Mouse (Mus musculus): ENCODE data around the gene Zfp444.
"Not testable (repeated sequence)": the region's sequence is repeated elsewhere in the genome, so short reads cannot be mapped to it uniquely, and the experiment has no call there.

The Zfp444 gene

GRCm38 (mm10) chr7:6162172-6162571 lies 9.9 kb upstream of the Zfp444 start:
- no peak for DNase-seq

DNA sequence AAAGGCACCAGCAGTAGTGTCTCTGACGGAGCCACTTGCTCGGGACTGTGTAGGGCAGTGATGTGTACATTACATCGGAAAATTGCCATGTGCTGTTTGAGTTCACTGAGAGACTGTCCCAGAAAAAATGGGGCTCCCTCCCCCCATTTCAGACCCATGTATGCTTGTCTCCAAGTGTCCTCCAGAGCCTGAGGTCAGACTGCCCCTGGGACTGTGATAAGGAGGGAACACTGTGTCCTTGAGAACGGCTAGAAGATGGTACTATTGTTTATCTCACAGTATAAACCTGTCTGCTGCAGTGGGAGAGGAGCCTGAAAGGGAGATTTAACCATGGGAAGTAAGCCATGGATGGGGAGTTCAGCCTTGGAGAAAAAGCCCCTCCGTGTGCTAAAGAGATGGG lies 7.4 kb upstream of the Zfp444 start:
- no peak for DNase-seq

- peak in 1 of 2 experiments; percentile 40 for DNase-seq
These were observed 2.6 kb upstream of the Zfp444 start for GRCm38 (mm10) chr7:6169403-6169802.

- DNase-seq: no peak
These were observed 1.6 kb upstream of the Zfp444 start for GRCm38 (mm10) chr7:6170391-6170790.

DNA sequence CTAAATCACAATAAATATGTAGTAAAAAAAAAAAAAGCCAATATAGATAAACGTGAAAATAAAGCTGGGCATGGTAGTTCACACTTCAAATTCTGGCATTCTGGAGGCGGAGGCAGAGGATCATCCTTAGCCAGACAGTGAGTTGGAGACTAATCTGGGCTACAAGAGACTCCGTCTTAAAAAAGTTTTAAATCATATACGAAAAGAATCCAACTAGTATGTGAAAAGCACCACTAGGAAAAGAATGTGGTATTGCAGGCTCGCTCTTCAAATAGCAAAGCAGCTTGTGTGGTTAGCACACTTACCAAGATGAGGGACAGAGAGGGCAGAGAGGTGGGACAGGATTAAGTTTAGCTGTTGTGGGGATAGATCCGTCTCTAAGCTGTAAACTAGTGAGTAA lies 1.2 kb upstream of the Zfp444 start:
- no peak for DNase-seq

DNA sequence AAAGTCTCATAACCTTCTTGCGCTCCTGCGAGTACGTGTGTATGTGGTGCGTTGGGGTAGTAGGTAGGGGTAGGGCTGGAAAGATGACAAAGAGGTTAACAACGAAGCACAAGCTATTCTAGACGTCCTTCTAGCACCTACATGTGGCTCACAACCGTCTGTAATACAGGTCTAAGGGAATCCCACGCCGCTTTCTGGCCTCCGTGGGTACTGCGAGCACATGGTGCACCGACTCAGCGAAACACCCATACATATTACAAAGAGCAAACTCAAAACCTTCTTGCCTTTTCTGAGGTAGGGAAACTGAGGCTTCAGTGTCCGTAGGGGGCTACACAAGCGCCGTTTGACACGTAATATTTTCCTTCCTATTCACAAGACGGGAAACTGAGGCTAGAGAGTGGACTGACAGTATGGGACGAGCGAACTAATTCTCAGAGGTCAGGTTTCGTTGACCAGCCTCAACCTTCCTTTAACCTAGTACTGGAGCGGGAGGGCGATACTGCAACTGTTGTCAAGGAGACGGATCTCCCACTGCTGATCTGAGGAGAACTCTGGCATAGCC lies 501 bp upstream of the Zfp444 start:
- peak; percentile 77 to 82 for DNase-seq

GRCm38 (mm10) chr7:6172674-6173244 lies 733 bp downstream of the Zfp444 start:
- DNase-seq: no peak

GRCm38 (mm10) chr7:6173872-6174271 lies 1.8 kb downstream of the Zfp444 start:
- DNase-seq: no peak

GRCm38 (mm10) chr7:6174365-6174987 lies 2.5 kb downstream of the Zfp444 start:
- not testable (repeated sequence) for DNase-seq

DNA sequence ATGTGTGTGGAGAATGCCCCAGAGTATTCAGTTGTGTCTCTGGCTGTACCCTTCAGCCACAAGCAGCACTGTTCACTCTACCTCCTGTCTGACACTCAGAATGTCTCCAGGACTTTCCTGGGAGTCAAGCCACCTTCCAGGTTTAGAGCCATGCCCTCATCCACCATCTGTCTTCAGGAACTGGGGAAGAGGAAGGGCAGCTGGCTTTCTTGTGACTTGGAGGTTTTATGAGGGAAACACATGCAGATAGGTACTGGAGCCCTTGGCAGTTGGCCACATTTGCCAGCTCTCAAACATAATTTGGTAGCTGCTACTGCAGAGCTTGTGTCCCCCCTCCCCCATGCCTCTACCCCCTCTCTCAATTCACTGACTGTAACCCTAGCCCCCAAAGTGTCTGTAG lies 7.0 kb downstream of the Zfp444 start:
- peak; percentile 36 to 45 for DNase-seq

- DNase-seq: no peak
These were observed 10.9 kb downstream of the Zfp444 start for GRCm38 (mm10) chr7:6182882-6183281.

GRCm38 (mm10) chr7:6183802-6184201 lies 11.8 kb downstream of the Zfp444 start:
- DNase-seq: no peak

- peak; percentile 59 to 61 for DNase-seq
These were observed 12.5 kb downstream of the Zfp444 start for GRCm38 (mm10) chr7:6184521-6184920.

- no peak for DNase-seq
These were observed 13.4 kb downstream of the Zfp444 start for GRCm38 (mm10) chr7:6185391-6185790.

GRCm38 (mm10) chr7:6186176-6186575 lies 14.2 kb downstream of the Zfp444 start:
- no peak for DNase-seq

DNA sequence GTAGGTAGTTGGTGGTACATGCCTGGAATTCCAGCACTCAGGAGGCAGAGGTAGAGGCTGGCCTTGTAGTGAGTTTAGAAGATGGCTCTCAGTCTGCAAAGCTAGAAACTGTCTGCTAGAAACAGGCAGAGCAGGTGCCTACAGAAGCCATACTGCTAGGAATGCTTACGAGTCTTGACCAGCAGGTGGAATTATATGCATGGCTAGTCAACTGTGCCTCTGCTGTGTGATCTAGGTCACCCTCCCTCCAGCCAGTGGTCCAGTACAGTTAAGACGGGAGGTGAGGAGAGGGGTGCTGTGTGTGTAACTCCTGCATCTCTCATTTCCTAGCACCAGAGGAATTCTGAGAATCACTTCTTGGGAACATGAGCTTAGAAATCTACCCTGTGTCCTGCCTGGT lies 14.7 kb downstream of the Zfp444 start:
- DNase-seq: no peak

- peak; percentile 37 to 39 for DNase-seq
These were observed 17.5 kb downstream of the Zfp444 start for GRCm38 (mm10) chr7:6189542-6189941.

GRCm38 (mm10) chr7:6191376-6191775 lies 19.4 kb downstream of the Zfp444 start:
- peak; percentile 88 to 92 for DNase-seq

DNA sequence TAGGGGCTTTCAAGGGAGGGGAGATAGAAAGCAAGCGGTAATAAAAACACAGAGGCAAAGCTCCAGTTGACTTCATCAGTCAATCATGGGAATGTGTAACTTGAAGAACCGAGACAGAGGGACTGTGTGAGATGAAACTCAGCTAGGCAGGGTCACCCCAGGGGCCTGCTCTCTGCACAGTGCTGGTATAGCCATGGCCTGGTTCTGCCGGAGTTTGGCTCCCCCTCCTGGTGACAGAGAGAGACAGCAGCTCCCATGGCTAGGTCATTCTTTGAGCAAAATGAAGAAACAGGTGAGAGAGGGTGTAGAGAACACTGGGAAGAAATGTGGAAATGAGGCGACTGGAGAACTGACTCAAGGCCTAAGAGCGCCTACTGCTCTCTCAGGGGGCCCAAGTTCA lies 22.1 kb downstream of the Zfp444 start:
- DNase-seq: peak; percentile 86 to 88

DNA sequence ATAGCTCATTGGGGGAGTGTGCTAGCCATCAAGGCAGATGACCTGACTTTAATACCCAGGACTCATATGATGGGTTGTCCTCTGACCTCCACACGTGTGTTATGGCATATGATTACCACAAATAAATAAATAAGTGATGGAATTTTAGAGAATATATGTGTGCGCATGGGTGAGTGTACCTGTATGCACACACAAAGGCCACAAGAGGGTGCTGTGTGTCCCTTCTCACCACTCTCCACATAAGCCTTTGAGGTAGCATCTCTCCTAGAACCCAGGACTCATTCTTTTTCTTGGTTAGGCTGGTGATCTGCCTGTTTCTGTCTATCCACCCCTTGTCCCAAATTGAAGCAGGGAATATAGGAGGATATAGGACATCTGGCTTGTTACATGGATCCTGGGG lies 23.8 kb downstream of the Zfp444 start:
- DNase-seq: no peak

- DNase-seq: no peak
These were observed 24.8 kb downstream of the Zfp444 start, which contains the start of gene Galp for GRCm38 (mm10) chr7:6196790-6197189. TSS of gene Galp (plus strand) at chr7:6197090.

DNA sequence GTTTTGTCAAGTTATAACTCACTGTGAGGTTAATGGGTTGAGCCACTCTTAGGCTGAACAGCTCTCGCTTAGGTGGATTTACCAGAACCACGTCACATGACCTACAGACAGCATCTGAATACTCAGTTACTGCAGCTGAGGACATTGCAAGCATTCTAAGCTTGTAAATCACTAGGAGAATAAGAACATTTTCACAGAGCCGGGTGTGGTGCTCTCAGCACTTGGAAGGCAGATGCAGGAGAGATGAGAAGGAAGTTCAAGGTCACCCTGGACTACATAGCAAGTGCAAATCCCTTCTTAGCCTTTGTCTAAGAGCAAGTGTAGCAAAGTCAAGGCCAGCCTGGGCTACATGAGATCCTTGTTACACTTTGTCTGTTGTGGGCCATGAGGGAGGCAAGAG lies 32.2 kb downstream of the Zfp444 start:
- DNase-seq: no peak

DNA sequence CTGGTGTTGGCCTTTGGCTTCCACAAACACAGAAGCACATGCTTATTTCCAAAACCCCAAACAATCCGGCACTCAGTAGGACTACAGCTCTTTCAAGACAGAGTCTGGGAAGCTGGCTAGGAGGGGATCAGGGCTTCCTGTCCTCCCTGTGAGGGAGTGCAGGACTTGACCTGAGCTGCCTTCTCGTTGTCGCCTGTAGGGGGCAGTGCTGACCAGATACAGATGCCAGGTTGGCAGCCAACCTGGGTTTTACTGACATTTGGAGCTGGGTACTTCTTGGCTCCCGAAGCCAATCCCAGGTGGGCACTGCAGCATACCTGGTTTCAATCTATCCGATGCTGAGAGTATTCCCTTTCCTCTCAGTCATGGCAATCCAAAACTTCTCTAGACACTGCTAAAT lies 41.1 kb downstream of the Zfp444 start:
- peak; percentile 37 to 54 for DNase-seq

DNA sequence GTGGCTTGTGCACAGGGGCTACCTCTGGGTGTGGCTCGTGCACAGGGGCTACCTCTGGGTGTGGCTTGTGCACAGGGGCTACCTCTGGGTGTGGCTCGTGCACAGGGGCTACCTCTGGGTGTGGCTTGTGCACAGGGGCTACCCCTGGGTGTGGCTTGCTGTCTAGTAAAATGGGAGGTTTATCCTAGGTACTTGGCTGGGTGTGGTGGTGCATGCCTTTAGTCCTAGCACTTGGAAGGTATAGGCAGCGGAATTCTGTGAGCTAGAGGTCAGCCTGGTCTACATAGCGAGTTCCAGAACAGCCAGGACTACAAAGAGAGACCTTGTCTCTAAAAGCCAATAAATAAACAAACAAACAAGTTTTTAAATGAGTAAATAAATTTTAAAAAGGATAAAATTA lies 42.7 kb downstream of the Zfp444 start:
- not testable (repeated sequence) for DNase-seq

DNA sequence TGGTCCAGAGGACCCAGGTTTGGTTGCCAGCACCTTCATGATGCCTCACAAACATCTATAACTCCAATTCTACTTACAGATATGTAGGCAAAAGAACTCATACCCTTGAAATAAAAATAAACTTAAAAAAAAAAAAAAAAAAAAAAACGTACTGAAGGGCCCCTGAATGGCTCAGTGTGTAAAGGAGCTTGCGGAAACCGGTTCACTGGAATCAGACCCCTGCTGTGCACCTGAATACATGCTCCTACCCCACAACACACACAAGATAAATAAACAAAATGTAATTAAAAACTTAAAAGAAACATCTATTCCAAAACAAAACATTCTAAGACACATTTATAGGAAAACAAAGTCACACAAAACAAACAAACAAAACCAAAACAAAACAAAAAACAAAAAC lies 48.1 kb downstream of the Zfp444 start:
- no peak for DNase-seq

All from cerebellum, postnatal 10 days (tissue).